Mouse (Mus musculus) spleen, adult 2 months (tissue): ENCODE results near the gene Srebf2.

Source experiments
- CTCF ChIP-seq: fragments of 200-500 bp; IDR thresholded peaks from 2 replicates; pipeline ENCODE4 v1.5.1; 2011; ENCODE audit warnings: mild to moderate bottlenecking, inconsistent platforms; ENCODE audit not compliant: insufficient read depth, insufficient read length, insufficient replicate concordance; ENCODE audit errors: extremely low read depth
- POLR2A ChIP-seq: fragments of 200-500 bp; IDR thresholded peaks from 2 replicates; pipeline ENCODE4 v1.6.1; 2011; ENCODE audit warnings: low read depth, low read length, inconsistent platforms

GRCm38 (mm10) chr15:82217980-82218379, 71.0 kb downstream of the Srebf2 start:
- TF ChIP-seq POLR2A = no peak
- no peak for TF ChIP-seq CTCF
